Mouse (Mus musculus) myocyte (in vitro differentiated cells): ENCODE measurements at regions not wholly inside any gene's neighbourhood (a gene's known extent, or its start where the extent isn't known, plus 50 kb on each side); places are given as distances from the start of the nearest gene placed in this dataset.

Experiments used
- E2F4 ChIP-seq: IDR thresholded peaks from one replicate; pipeline ENCODE4 v1.6.1; 2011; ENCODE audit warnings: mild to moderate bottlenecking, control low read depth, moderate library complexity; ENCODE audit not compliant: insufficient read depth
- POLR2A ChIP-seq: IDR thresholded peaks from one replicate; pipeline ENCODE4 v1.6.1; 2011; ENCODE audit warnings: low read depth, mild to moderate bottlenecking, control low read depth, moderate library complexity; ENCODE audit not compliant: insufficient read length
- POLR2AphosphoS2 ChIP-seq: IDR thresholded peaks from one replicate; pipeline ENCODE4 v1.6.1; 2011; ENCODE audit warnings: low read depth, control low read depth; ENCODE audit not compliant: insufficient read length
- TCF12 ChIP-seq: IDR thresholded peaks from one replicate; pipeline ENCODE4 v1.6.1; 2011; ENCODE audit warnings: mild to moderate bottlenecking, control low read depth; ENCODE audit not compliant: poor library complexity, insufficient read depth, severe bottlenecking

DNA sequence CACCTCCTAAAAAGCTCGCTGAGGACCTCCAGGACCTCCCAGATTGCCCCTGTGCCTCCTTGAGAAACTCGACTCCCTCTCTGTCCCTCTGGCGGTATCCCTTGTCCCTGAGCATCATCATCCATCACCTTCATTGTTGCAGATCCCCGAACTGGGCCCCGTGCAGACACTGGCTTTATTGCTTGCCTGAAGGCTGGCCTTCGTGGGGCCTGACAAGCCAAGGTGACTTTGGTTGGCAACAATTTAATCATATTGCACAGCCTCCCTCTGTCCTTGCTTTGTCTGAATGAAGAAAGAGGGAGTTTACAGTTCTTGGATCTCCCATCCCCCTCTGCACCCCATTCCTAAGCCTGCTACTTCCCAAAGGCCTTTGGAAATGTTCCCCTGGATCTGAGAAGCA lies 78.3 kb upstream of the Ajap1 start:
- no peak for TF ChIP-seq POLR2A
- TF ChIP-seq TCF12 = no peak
- TF ChIP-seq E2F4 = no peak
- TF ChIP-seq POLR2AphosphoS2 = no peak
